Mouse (Mus musculus) kidney, postnatal 0 days (tissue): ENCODE measurements around the gene Meaf6. TPM values are rescaled to one million over a fixed set of nuclear protein-coding genes. Genes with fewer than 3 reads are reported as not detected.

ENCODE experiments used
- ATAC-seq: fragments of 200-750 bp; cut with Nextera tagmentation; replicated peaks from 2 replicates; pipeline ENCODE4 v1.8.0; 2017; ENCODE audit warnings: low read depth, moderate number of reproducible peaks, moderate TSS enrichment, moderate library complexity; ENCODE audit not compliant: low FRiP score
- DNase-seq: peaks from one replicate; pipeline ENCODE4 v3.0.0-alpha.2; 2016; ENCODE audit warnings: low spot score
- H3K27ac ChIP-seq: fragments of 300-500 bp; sonication (generic); 2 replicates; pipeline ENCODE4 v1.5.1; 2014; ENCODE audit warnings: mild to moderate bottlenecking
- H3K27me3 ChIP-seq: fragments of 300-500 bp; sonication (generic); 2 replicates; pipeline ENCODE4 v1.6.1; 2014; ENCODE audit warnings: low read length, mixed read lengths; ENCODE audit not compliant: insufficient read depth
- H3K36me3 ChIP-seq: fragments of 300-500 bp; sonication (generic); 2 replicates; pipeline ENCODE4 v1.6.1; 2014; ENCODE audit warnings: low read length, mixed read lengths; ENCODE audit not compliant: insufficient read depth
- H3K4me1 ChIP-seq: fragments of 300-500 bp; sonication (generic); replicated peaks from 2 replicates; pipeline ENCODE4 v1.6.1; 2014; ENCODE audit warnings: antibody characterized with exemption, low read length, mixed read lengths; ENCODE audit not compliant: insufficient read depth
- H3K4me2 ChIP-seq: fragments of 300-500 bp; sonication (generic); 2 replicates; pipeline ENCODE4 v1.6.1; 2014; ENCODE audit warnings: mild to moderate bottlenecking, low read length, moderate library complexity, mixed read lengths
- H3K4me3 ChIP-seq: fragments of 300-500 bp; sonication (generic); replicated peaks from 2 replicates; pipeline ENCODE4 v1.5.1; 2014; ENCODE audit warnings: low read depth, low read length
- H3K9ac ChIP-seq: fragments of 300-500 bp; sonication (generic); 2 replicates; pipeline ENCODE4 v1.6.1; 2014; ENCODE audit warnings: low read depth, low read length
- H3K9me3 ChIP-seq: fragments of 300-500 bp; sonication (generic); replicated peaks from 2 replicates; pipeline ENCODE4 v1.6.1; 2016; ENCODE audit warnings: low read length, inconsistent platforms, mixed read lengths
- CTCF ChIP-seq: IDR thresholded peaks from 2 replicates; pipeline ENCODE4 v1.5.1; 2016; ENCODE audit warnings: antibody characterized with exemption, low read depth, mild to moderate bottlenecking, moderate library complexity
- WGBS: fragments of 180-500 bp; shearing (Covaris S2); extraction: QIAGEN DNeasy Blood & Tissue Kit; methylation state at CpG from one replicate; pipeline ENCODE4 v1.1.7; 2014; 5-methylcytosine and 5-hydroxymethylcytosine counted together
- polyA plus RNA-seq: library from polyadenylated mRNA; unstranded; fragments of >200 nt; fragmentation: Nextera tagmentation; extraction: Ambion mirVana; gene quantifications from 2 replicates; pipeline ENCODE4 v1.2.1, GENCODE M21; 2015

Meaf6 gene
- polyA plus RNA-seq, 1 experiment from 2014 or later: 50.8 TPM

DNA sequence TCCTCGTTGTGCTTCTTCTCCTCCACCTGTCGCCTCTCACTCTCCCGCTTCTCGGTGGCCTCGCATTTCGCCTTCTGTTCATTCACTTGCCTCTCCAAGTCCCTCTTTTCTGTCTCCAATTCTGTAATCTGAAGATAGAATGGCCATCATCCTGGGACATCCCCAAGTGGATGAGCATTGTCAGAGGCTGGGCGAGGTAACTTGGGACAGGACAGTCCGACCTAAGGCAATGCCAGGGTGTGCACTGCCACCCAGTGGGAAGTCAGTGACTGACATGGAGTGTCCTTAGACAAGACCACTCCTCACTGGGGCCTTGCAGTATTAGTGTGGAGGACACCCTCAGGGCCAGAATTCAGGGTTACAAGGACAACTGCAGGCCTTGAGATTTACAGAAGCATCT lies 25.9 kb upstream of the Meaf6 start:
- TF ChIP-seq CTCF: peak; percentile 87
- peak; percentile 78; the same call in 1 of the 2 replicates for ATAC-seq
- Histone ChIP-seq H3K4me2 (peak overlapping the region; percentile 30; the same call in 1 of the 2 replicates), H3K27me3 (no peaks in the 10 kb centered on the region), H3K27ac (no peak overlapping the region), H3K4me1 (no peaks in the 10 kb centered on the region), H3K9ac (no peak overlapping the region), H3K36me3 (peaks cover 18% of the 10 kb centered on the region), H3K9me3 (no peaks in the 10 kb centered on the region), H3K4me3 (no peak overlapping the region)
- peak; percentile 86 for DNase-seq
- 1% methylated on average over 8 of the region's 8 CpGs for WGBS

DNA sequence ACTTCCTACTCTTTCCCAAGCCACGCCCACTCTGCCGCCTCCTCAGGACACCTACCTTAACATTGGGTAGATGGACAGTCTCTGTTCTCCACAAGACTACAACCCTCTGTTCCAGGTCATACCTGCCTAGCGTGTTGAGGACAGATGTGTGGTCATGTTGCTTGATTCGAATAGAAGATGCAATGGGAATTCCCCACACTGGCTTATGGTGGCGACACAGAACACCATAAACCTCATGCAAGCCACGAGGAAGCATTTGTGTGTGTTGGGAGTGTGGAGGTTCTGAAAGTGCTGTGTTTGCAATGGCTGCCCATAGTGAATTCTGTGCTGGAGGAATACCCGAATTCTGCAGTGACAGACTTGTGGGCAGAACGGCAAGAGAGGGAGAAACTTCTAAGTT lies 21.1 kb upstream of the Meaf6 start:
- H3K36me3 ChIP-seq: no peaks in the 10 kb centered on the region
- no peaks in the 10 kb centered on the region for H3K27me3 ChIP-seq
- no peak overlapping the region for H3K27ac ChIP-seq
- no peak for DNase-seq
- 74% methylated on average over 8 of the region's 8 CpGs for WGBS
- TF ChIP-seq CTCF: no peak
- no peak overlapping the region for H3K4me3 ChIP-seq
- H3K9me3 ChIP-seq: no peaks in the 10 kb centered on the region
- no peak overlapping the region for H3K4me2 ChIP-seq
- no peak overlapping the region for H3K9ac ChIP-seq
- peaks cover 7% of the 10 kb centered on the region for H3K4me1 ChIP-seq
- no peak for ATAC-seq

DNA sequence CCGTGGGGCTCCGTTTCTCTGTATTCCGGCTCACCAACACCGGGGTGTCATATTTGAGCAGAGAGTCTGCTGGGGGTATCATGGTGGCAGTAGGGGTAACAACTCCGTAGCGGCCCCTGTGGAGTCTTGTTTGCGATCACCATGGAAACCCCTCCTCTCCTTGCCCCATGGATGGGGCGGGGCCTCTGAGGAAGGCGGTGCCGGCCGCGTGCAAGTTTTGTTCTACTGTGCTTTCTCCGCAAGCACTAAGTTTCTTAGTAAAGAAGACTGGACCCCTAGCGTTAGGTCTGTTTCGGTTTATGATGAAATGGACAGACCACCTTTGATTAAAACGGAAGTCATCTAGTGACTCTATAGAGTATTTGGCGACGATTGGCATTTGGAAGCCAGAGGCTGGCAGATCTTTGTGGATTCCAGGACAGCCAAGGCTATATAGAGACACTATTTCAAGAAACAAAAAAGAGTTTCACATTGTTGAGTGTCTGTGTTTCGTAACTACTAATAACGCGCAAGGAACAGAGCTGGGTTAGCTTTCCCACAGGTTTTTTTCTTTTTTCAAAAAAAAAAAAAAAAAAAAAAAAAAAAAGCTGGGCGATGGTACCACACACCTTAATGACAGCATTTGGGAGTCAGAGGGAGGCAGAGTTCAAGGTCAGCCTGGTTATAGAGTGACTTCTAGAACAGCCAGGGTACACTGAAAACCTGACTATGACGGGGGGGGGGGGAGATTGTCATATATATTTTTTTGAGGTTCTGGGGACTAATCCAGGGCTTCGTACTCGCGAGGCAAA lies 19.2 kb upstream of the Meaf6 start, which contains the start of gene Dnali1:
Gene Dnali1, minus strand, starts transcription at position 187 of the 791 bp plus-strand sequence.
- H3K27me3 ChIP-seq: no peaks in the 10 kb centered on the region
- peaks cover 7% of the 10 kb centered on the region for H3K4me1 ChIP-seq
- H3K36me3 ChIP-seq: peaks cover 12% of the 10 kb centered on the region
- peak; percentile 11; the same call in 1 of the 2 replicates for ATAC-seq
- TF ChIP-seq CTCF: peak; percentile 5; the same call in 1 of the 2 replicates
- peak; percentile 76 for DNase-seq
- peak within 1 kb of the TSS; percentile 91 for H3K9ac ChIP-seq
- 2% methylated on average over 26 of the region's 26 CpGs for WGBS
- peak within 1 kb of the TSS; percentile 90 for H3K4me3 ChIP-seq
- peak within 1 kb of the TSS; percentile 58 for H3K27ac ChIP-seq
- H3K4me2 ChIP-seq: peak within 1 kb of the TSS; percentile 76
- H3K9me3 ChIP-seq: no peaks in the 10 kb centered on the region

- peaks cover 7% of the 10 kb centered on the region for H3K4me1 ChIP-seq
- no peak for TF ChIP-seq CTCF
- no peaks in the 10 kb centered on the region for H3K9me3 ChIP-seq
- 1% methylated on average over 78 of the region's 78 CpGs for WGBS
- ATAC-seq: peak; percentile 96
- peak; percentile 95 for DNase-seq
- H3K27ac ChIP-seq: peak within 1 kb of the TSS; percentile 58
- H3K9ac ChIP-seq: peak within 1 kb of the TSS; percentile 91
- H3K4me2 ChIP-seq: peak within 1 kb of the TSS; percentile 76
- H3K27me3 ChIP-seq: no peaks in the 10 kb centered on the region
- H3K4me3 ChIP-seq: peak within 1 kb of the TSS; percentile 90
- peaks cover 21% of the 10 kb centered on the region for H3K36me3 ChIP-seq
These were observed 18.2 kb upstream of the Meaf6 start, which contains the start of gene Snip1 for GRCm38 (mm10) chr4:125066490-125067370. Snip1 (plus strand) TSS chr4:125066672.

DNA sequence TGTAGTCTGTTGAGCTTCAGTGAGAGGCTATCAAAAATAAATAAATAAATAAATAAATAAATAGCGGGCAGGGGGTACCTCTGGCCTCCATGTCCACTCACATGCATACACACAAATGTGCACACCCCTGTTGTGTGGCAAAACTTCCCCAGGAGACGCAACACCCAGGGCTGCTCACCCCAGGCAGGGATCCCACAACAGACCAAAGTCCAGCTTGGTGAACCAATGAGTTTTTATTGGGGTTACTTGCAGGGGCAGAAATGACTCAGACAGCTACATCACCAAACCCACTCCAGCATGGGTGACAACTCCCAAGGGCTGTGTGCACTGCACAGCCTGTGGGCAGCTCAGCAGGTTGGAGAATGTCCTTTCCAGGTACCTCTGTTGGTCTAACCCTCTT lies 7.2 kb upstream of the Meaf6 start:
- no peak overlapping the region for H3K27ac ChIP-seq
- H3K36me3 ChIP-seq: peaks cover 13% of the 10 kb centered on the region
- WGBS: 85% methylated on average over 2 of the region's 2 CpGs
- no peak for TF ChIP-seq CTCF
- DNase-seq (no peak), ATAC-seq (no peak; the same call in 1 of the 2 replicates)
- no peak overlapping the region for H3K4me2 ChIP-seq
- no peak overlapping the region for H3K9ac ChIP-seq
- no peaks in the 10 kb centered on the region for H3K4me1 ChIP-seq
- H3K9me3 ChIP-seq: no peaks in the 10 kb centered on the region
- H3K27me3 ChIP-seq: no peaks in the 10 kb centered on the region
- H3K4me3 ChIP-seq: no peak overlapping the region

DNA sequence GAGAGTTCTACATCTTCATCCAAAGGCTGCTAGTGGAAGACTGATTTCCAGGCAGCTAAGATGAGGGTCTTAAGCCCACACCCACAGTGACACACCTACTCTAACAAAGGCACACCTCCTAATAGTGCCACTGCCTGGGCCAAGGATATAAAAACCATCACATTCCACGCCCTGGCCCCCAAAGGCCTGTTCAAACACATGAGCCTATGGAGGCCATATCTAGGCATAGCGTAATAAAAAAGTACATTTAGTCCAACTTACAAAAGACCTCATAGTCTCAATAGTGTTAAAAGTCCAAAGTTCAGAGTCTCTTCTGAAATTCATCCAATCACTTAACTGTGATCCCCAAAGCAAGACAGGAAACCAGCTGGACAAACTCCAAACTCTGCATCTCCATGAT lies 6.2 kb upstream of the Meaf6 start:
- WGBS: 90% methylated on average over 2 of the region's 2 CpGs
- no peak for TF ChIP-seq CTCF
- H3K27ac ChIP-seq: no peak overlapping the region
- peaks cover 4% of the 10 kb centered on the region; the same call in 1 of the 2 replicates for H3K36me3 ChIP-seq
- no peaks in the 10 kb centered on the region for H3K9me3 ChIP-seq
- DNase-seq: no peak
- no peak overlapping the region for H3K4me3 ChIP-seq
- H3K4me2 ChIP-seq: no peak overlapping the region
- H3K27me3 ChIP-seq: no peaks in the 10 kb centered on the region
- no peak for ATAC-seq
- no peaks in the 10 kb centered on the region for H3K4me1 ChIP-seq
- H3K9ac ChIP-seq: no peak overlapping the region
